Mouse (Mus musculus) cerebral cortex, adult 2 months (tissue): ENCODE data around the gene Utrn.

Experiments
- WGBS: fragments of 180-500 bp; shearing (Covaris S2); methylation state at CpG from one replicate; pipeline ENCODE4 v1.1.7; 2018; 5-methylcytosine and 5-hydroxymethylcytosine counted together

The Utrn gene

GRCm38 (mm10) chr10:12690601-12691000 is 178.6 kb downstream of the Utrn start:
- 22% methylated on average over 5 of the region's 5 CpGs for WGBS

- 65% methylated on average over 3 of the region's 3 CpGs for WGBS
Observed at GRCm38 (mm10) chr10:12684018-12684417, 185.1 kb downstream of the Utrn start.

GRCm38 (mm10) chr10:12673309-12673708 is 195.9 kb downstream of the Utrn start:
- 97% methylated on average over 5 of the region's 5 CpGs for WGBS

- WGBS: 93% methylated on average over 9 of the region's 9 CpGs
Observed at GRCm38 (mm10) chr10:12671608-12672007, 197.6 kb downstream of the Utrn start.

- 90% methylated on average over 4 of the region's 4 CpGs for WGBS
Observed at GRCm38 (mm10) chr10:12662035-12662434, 207.1 kb downstream of the Utrn start.

- WGBS: 88% methylated on average over 8 of the region's 8 CpGs
Observed at GRCm38 (mm10) chr10:12658023-12658744, 211.0 kb downstream of the Utrn start.

- WGBS: 95% methylated on average over 3 of the region's 3 CpGs
Observed at GRCm38 (mm10) chr10:12652988-12653387, 216.2 kb downstream of the Utrn start.

GRCm38 (mm10) chr10:12646119-12646518 is 223.0 kb downstream of the Utrn start:
- 73% methylated on average over 5 of the region's 5 CpGs for WGBS

GRCm38 (mm10) chr10:12643336-12643735 is 225.8 kb downstream of the Utrn start:
- 61% methylated on average over 8 of the region's 8 CpGs for WGBS

- 68% methylated on average over 4 of the region's 4 CpGs for WGBS
Observed at GRCm38 (mm10) chr10:12639638-12640037, 229.5 kb downstream of the Utrn start.

- 94% methylated on average over 4 of the region's 4 CpGs for WGBS
Observed at GRCm38 (mm10) chr10:12633965-12634364, 235.2 kb downstream of the Utrn start.

GRCm38 (mm10) chr10:12630933-12631332 is 238.2 kb downstream of the Utrn start:
- WGBS: 83% methylated on average over 5 of the region's 5 CpGs

GRCm38 (mm10) chr10:12618397-12618796 is 250.8 kb downstream of the Utrn start:
- WGBS: 84% methylated on average over 3 of the region's 3 CpGs

GRCm38 (mm10) chr10:12615723-12616122 is 253.4 kb downstream of the Utrn start:
- WGBS: 77% methylated on average over 3 of the region's 3 CpGs

GRCm38 (mm10) chr10:12614465-12615199 is 254.5 kb downstream of the Utrn start:
- WGBS: 11% methylated on average over 22 of the region's 22 CpGs

GRCm38 (mm10) chr10:12612235-12612863 is 256.8 kb downstream of the Utrn start:
- WGBS: 9% methylated on average over 4 of the region's 4 CpGs

- 83% methylated on average over 7 of the region's 7 CpGs for WGBS
Observed at GRCm38 (mm10) chr10:12609896-12610295, 259.3 kb downstream of the Utrn start.

GRCm38 (mm10) chr10:12607180-12607579 is 262.0 kb downstream of the Utrn start:
- 90% methylated on average over 6 of the region's 6 CpGs for WGBS

GRCm38 (mm10) chr10:12595379-12595778 is 273.8 kb downstream of the Utrn start:
- 39% methylated on average over 2 of the region's 2 CpGs for WGBS

GRCm38 (mm10) chr10:12594958-12595357 is 274.2 kb downstream of the Utrn start:
- 91% methylated on average over 8 of the region's 8 CpGs for WGBS

GRCm38 (mm10) chr10:12591946-12592345 is 277.2 kb downstream of the Utrn start:
- 71% methylated on average over 5 of the region's 5 CpGs for WGBS

GRCm38 (mm10) chr10:12588051-12588450 is 281.1 kb downstream of the Utrn start:
- WGBS: 85% methylated on average over 7 of the region's 7 CpGs

- WGBS: 70% methylated on average over 1 of the region's 1 CpGs
Observed at GRCm38 (mm10) chr10:12587318-12587717, 281.8 kb downstream of the Utrn start.
